Mouse (Mus musculus): ENCODE measurements around the gene Dnm3. TPM values are rescaled to one million over a fixed set of nuclear protein-coding genes. Genes with fewer than 3 reads are reported as not detected.

The Dnm3 gene
- total RNA-seq, 2 experiments from 2014 or later, result 4.7 to 7.4 TPM

GRCm38 (mm10) chr1:162337170-162337569 is 140.7 kb downstream of the Dnm3 start:
- intact Hi-C loops (cut with DNase I), result no loop called here
- DNase-seq (ENCODE audit: low spot score), result no peak

- intact Hi-C loops (cut with DNase I), result no loop called here
- DNase-seq (ENCODE audit: low spot score), result no peak
These were observed 141.2 kb downstream of the Dnm3 start for GRCm38 (mm10) chr1:162336640-162337039.

- intact Hi-C loops (cut with DNase I), result no loop called here
- DNase-seq (ENCODE audit: low spot score), result no peak
These were observed 141.6 kb downstream of the Dnm3 start for GRCm38 (mm10) chr1:162336224-162336623.

- intact Hi-C loops (cut with DNase I), result no loop called here
- no peak for DNase-seq (ENCODE audit: low spot score)
These were observed 149.2 kb downstream of the Dnm3 start for GRCm38 (mm10) chr1:162328673-162329072.

GRCm38 (mm10) chr1:162327631-162328030 is 150.2 kb downstream of the Dnm3 start:
- intact Hi-C loops (cut with DNase I), result no loop called here
- DNase-seq (ENCODE audit: low spot score), result no peak

GRCm38 (mm10) chr1:162324412-162324811 is 153.4 kb downstream of the Dnm3 start:
- intact Hi-C loops (cut with DNase I), result no loop called here
- no peak for DNase-seq (ENCODE audit: low spot score)

- intact Hi-C loops (cut with DNase I), result no loop called here
- DNase-seq (ENCODE audit: low spot score), result no peak
These were observed 154.7 kb downstream of the Dnm3 start for GRCm38 (mm10) chr1:162323142-162323541.

GRCm38 (mm10) chr1:162313451-162314276 is 164.2 kb downstream of the Dnm3 start:
- no peak for DNase-seq (ENCODE audit: low spot score)
- intact Hi-C loops (cut with DNase I), result loop anchor here (1.0 kb wide), 1 partner anchor 313 kb away; no protein-coding TSS in a partner anchor

- intact Hi-C loops (cut with DNase I), result loop anchor here (1.0 kb wide), 1 partner anchor 312 kb away; no protein-coding TSS in a partner anchor
- no peak for DNase-seq (ENCODE audit: low spot score)
These were observed 165.2 kb downstream of the Dnm3 start for GRCm38 (mm10) chr1:162312621-162313020.

GRCm38 (mm10) chr1:162312152-162312551 is 165.7 kb downstream of the Dnm3 start:
- intact Hi-C loops (cut with DNase I), result no loop called here
- DNase-seq (ENCODE audit: low spot score), result no peak

GRCm38 (mm10) chr1:162305247-162305646 is 172.6 kb downstream of the Dnm3 start:
- DNase-seq (ENCODE audit: low spot score), result no peak
- intact Hi-C loops (cut with DNase I), result no loop called here

- DNase-seq (ENCODE audit: low spot score), result no peak
- intact Hi-C loops (cut with DNase I), result no loop called here
These were observed 175.4 kb downstream of the Dnm3 start for GRCm38 (mm10) chr1:162302480-162302879.

- DNase-seq (ENCODE audit: low spot score), result peak; percentile 21
- intact Hi-C loops (cut with DNase I), result no loop called here
These were observed 178.1 kb downstream of the Dnm3 start for GRCm38 (mm10) chr1:162299558-162300319.

- intact Hi-C loops (cut with DNase I), result no loop called here
- DNase-seq (ENCODE audit: low spot score), result no peak
These were observed 179.3 kb downstream of the Dnm3 start for GRCm38 (mm10) chr1:162298527-162298926.

GRCm38 (mm10) chr1:162295443-162295842 is 182.4 kb downstream of the Dnm3 start:
- intact Hi-C loops (cut with DNase I), result no loop called here
- DNase-seq (ENCODE audit: low spot score), result no peak

- intact Hi-C loops (cut with DNase I), result no loop called here
- no peak for DNase-seq (ENCODE audit: low spot score)
These were observed 183.3 kb downstream of the Dnm3 start for GRCm38 (mm10) chr1:162294572-162294910.

GRCm38 (mm10) chr1:162293732-162294571 is 183.9 kb downstream of the Dnm3 start:
- no peak for DNase-seq (ENCODE audit: low spot score)
- intact Hi-C loops (cut with DNase I), result no loop called here

- intact Hi-C loops (cut with DNase I), result no loop called here
- DNase-seq (ENCODE audit: low spot score), result no peak
These were observed 190.9 kb downstream of the Dnm3 start for GRCm38 (mm10) chr1:162286910-162287309.

- DNase-seq (ENCODE audit: low spot score), result no peak
- intact Hi-C loops (cut with DNase I), result no loop called here
These were observed 195.9 kb downstream of the Dnm3 start for GRCm38 (mm10) chr1:162281981-162282381.

GRCm38 (mm10) chr1:162280052-162280451 is 197.8 kb downstream of the Dnm3 start:
- intact Hi-C loops (cut with DNase I), result no loop called here
- DNase-seq (ENCODE audit: low spot score), result no peak

All from heart, postnatal 25 days (tissue).